Mouse (Mus musculus): ENCODE measurements around the gene Stk19. TPM values are rescaled to one million over a fixed set of nuclear protein-coding genes. Genes with fewer than 3 reads are reported as not detected.
"Not testable (repeated sequence)": the region's sequence is repeated elsewhere in the genome, so short reads cannot be mapped to it uniquely, and the experiment has no call there.

Gene Stk19
- polyA plus RNA-seq, 1 experiment from 2014 or later: 31.2 TPM

- H3K27me3 ChIP-seq (ENCODE audit: control insufficient read depth, insufficient read depth, low read depth, low read length); H3K9me3 ChIP-seq (ENCODE audit: control insufficient read depth, low read length); H3K27ac ChIP-seq (ENCODE audit: low read length); H3K4me3 ChIP-seq (ENCODE audit: low read length); H3K36me3 ChIP-seq (ENCODE audit: control insufficient read depth, insufficient read depth, low read length); H3K9ac ChIP-seq (ENCODE audit: low read length); ATAC-seq (ENCODE audit: low read depth); H3K4me2 ChIP-seq (ENCODE audit: low read depth, low read length); H3K4me1 ChIP-seq (replicated peaks; ENCODE audit: control insufficient read depth, insufficient read depth, low read length): not testable (repeated sequence)
- WGBS: 77% methylated on average over 4 of the region's 6 CpGs
Observed at GRCm38 (mm10) chr17:34804301-34804700, 32.4 kb downstream of the Stk19 start, which contains the start of gene Cyp21a1. Cyp21a1 (minus strand) TSS chr17:34804561.

- not testable (repeated sequence) for H3K4me2 ChIP-seq (ENCODE audit: low read depth, low read length); H3K9me3 ChIP-seq (ENCODE audit: control insufficient read depth, low read length); H3K27ac ChIP-seq (ENCODE audit: low read length); H3K36me3 ChIP-seq (ENCODE audit: control insufficient read depth, insufficient read depth, low read length); H3K27me3 ChIP-seq (ENCODE audit: control insufficient read depth, insufficient read depth, low read depth, low read length); H3K4me3 ChIP-seq (ENCODE audit: low read length); H3K4me1 ChIP-seq (replicated peaks; ENCODE audit: control insufficient read depth, insufficient read depth, low read length); H3K9ac ChIP-seq (ENCODE audit: low read length); ATAC-seq (ENCODE audit: low read depth)
- WGBS: 90% methylated on average over 6 of the region's 6 CpGs
Observed at GRCm38 (mm10) chr17:34803367-34803766, 33.4 kb downstream of the Stk19 start.

- H3K27me3 ChIP-seq (ENCODE audit: control insufficient read depth, insufficient read depth, low read depth, low read length); H3K4me1 ChIP-seq (replicated peaks; ENCODE audit: control insufficient read depth, insufficient read depth, low read length); H3K4me3 ChIP-seq (ENCODE audit: low read length); H3K27ac ChIP-seq (ENCODE audit: low read length); H3K9me3 ChIP-seq (ENCODE audit: control insufficient read depth, low read length); ATAC-seq (ENCODE audit: low read depth); H3K4me2 ChIP-seq (ENCODE audit: low read depth, low read length); H3K9ac ChIP-seq (ENCODE audit: low read length); H3K36me3 ChIP-seq (ENCODE audit: control insufficient read depth, insufficient read depth, low read length): not testable (repeated sequence)
- WGBS: 91% methylated on average over 9 of the region's 9 CpGs
Observed at GRCm38 (mm10) chr17:34802756-34803155, 34.0 kb downstream of the Stk19 start.

- not testable (repeated sequence) for H3K27me3 ChIP-seq (ENCODE audit: control insufficient read depth, insufficient read depth, low read depth, low read length); H3K9me3 ChIP-seq (ENCODE audit: control insufficient read depth, low read length); H3K9ac ChIP-seq (ENCODE audit: low read length); H3K4me1 ChIP-seq (replicated peaks; ENCODE audit: control insufficient read depth, insufficient read depth, low read length); H3K27ac ChIP-seq (ENCODE audit: low read length); ATAC-seq (ENCODE audit: low read depth); H3K4me3 ChIP-seq (ENCODE audit: low read length); H3K36me3 ChIP-seq (ENCODE audit: control insufficient read depth, insufficient read depth, low read length); H3K4me2 ChIP-seq (ENCODE audit: low read depth, low read length)
- WGBS: 91% methylated on average over 16 of the region's 16 CpGs
Observed at GRCm38 (mm10) chr17:34800781-34801305, 35.9 kb downstream of the Stk19 start.

GRCm38 (mm10) chr17:34799531-34799925, 37.2 kb downstream of the Stk19 start:
- Histone ChIP-seq H3K27me3 (ENCODE audit: control insufficient read depth, insufficient read depth, low read depth, low read length) (no peaks in the 10 kb centered on the region), H3K9ac (ENCODE audit: low read length) (no peak overlapping the region), H3K27ac (ENCODE audit: low read length) (no peak overlapping the region), H3K9me3 (ENCODE audit: control insufficient read depth, low read length) (no peaks in the 10 kb centered on the region), H3K4me2 (ENCODE audit: low read depth, low read length) (no peak overlapping the region), H3K4me3 (ENCODE audit: low read length) (no peak overlapping the region), H3K4me1 (replicated peaks; ENCODE audit: control insufficient read depth, insufficient read depth, low read length) (no peaks in the 10 kb centered on the region), H3K36me3 (ENCODE audit: control insufficient read depth, insufficient read depth, low read length) (no peaks in the 10 kb centered on the region)
- ATAC-seq (ENCODE audit: low read depth): no peak
- 91% methylated on average over 4 of the region's 4 CpGs for WGBS

GRCm38 (mm10) chr17:34798866-34799530, 37.7 kb downstream of the Stk19 start:
- WGBS: 85% methylated on average over 14 of the region's 17 CpGs
- ATAC-seq (ENCODE audit: low read depth): no peak

GRCm38 (mm10) chr17:34798071-34798470, 38.7 kb downstream of the Stk19 start:
- WGBS: 75% methylated on average over 7 of the region's 7 CpGs
- H3K4me3 ChIP-seq (ENCODE audit: low read length); ATAC-seq (ENCODE audit: low read depth): not testable (repeated sequence)

More at GRCm38 (mm10) chr17:34798866-34799530, 37.7 kb downstream of the Stk19 start:
- Histone ChIP-seq H3K4me3 (ENCODE audit: low read length) (no peak overlapping the region), H3K27me3 (ENCODE audit: control insufficient read depth, insufficient read depth, low read depth, low read length) (no peaks in the 10 kb centered on the region), H3K36me3 (ENCODE audit: control insufficient read depth, insufficient read depth, low read length) (no peaks in the 10 kb centered on the region), H3K27ac (ENCODE audit: low read length) (no peak overlapping the region), H3K4me1 (replicated peaks; ENCODE audit: control insufficient read depth, insufficient read depth, low read length) (no peaks in the 10 kb centered on the region), H3K9ac (ENCODE audit: low read length) (no peak overlapping the region), H3K4me2 (ENCODE audit: low read depth, low read length) (no peak overlapping the region), H3K9me3 (ENCODE audit: control insufficient read depth, low read length) (no peaks in the 10 kb centered on the region)

GRCm38 (mm10) chr17:34797211-34797995, 39.3 kb downstream of the Stk19 start:
- not testable (repeated sequence) for H3K36me3 ChIP-seq (ENCODE audit: control insufficient read depth, insufficient read depth, low read length); H3K4me2 ChIP-seq (ENCODE audit: low read depth, low read length); H3K9ac ChIP-seq (ENCODE audit: low read length); H3K27me3 ChIP-seq (ENCODE audit: control insufficient read depth, insufficient read depth, low read depth, low read length); H3K4me1 ChIP-seq (replicated peaks; ENCODE audit: control insufficient read depth, insufficient read depth, low read length); ATAC-seq (ENCODE audit: low read depth); H3K9me3 ChIP-seq (ENCODE audit: control insufficient read depth, low read length); H3K27ac ChIP-seq (ENCODE audit: low read length); H3K4me3 ChIP-seq (ENCODE audit: low read length)
- 77% methylated on average over 10 of the region's 10 CpGs for WGBS

More at GRCm38 (mm10) chr17:34798071-34798470, 38.7 kb downstream of the Stk19 start:
- not testable (repeated sequence) for H3K4me1 ChIP-seq (replicated peaks; ENCODE audit: control insufficient read depth, insufficient read depth, low read length); H3K27ac ChIP-seq (ENCODE audit: low read length); H3K36me3 ChIP-seq (ENCODE audit: control insufficient read depth, insufficient read depth, low read length); H3K4me2 ChIP-seq (ENCODE audit: low read depth, low read length); H3K9ac ChIP-seq (ENCODE audit: low read length); H3K27me3 ChIP-seq (ENCODE audit: control insufficient read depth, insufficient read depth, low read depth, low read length); H3K9me3 ChIP-seq (ENCODE audit: control insufficient read depth, low read length)

GRCm38 (mm10) chr17:34796311-34797140, 40.2 kb downstream of the Stk19 start:
- Histone ChIP-seq H3K9me3 (ENCODE audit: control insufficient read depth, low read length) (no peaks in the 10 kb centered on the region), H3K4me1 (replicated peaks; ENCODE audit: control insufficient read depth, insufficient read depth, low read length) (no peaks in the 10 kb centered on the region), H3K4me3 (ENCODE audit: low read length) (no peak overlapping the region), H3K4me2 (ENCODE audit: low read depth, low read length) (no peak overlapping the region), H3K27me3 (ENCODE audit: control insufficient read depth, insufficient read depth, low read depth, low read length) (no peaks in the 10 kb centered on the region), H3K36me3 (ENCODE audit: control insufficient read depth, insufficient read depth, low read length) (no peaks in the 10 kb centered on the region), H3K9ac (ENCODE audit: low read length) (no peak overlapping the region), H3K27ac (ENCODE audit: low read length) (no peak overlapping the region)
- no peak for ATAC-seq (ENCODE audit: low read depth)
- WGBS: 84% methylated on average over 8 of the region's 8 CpGs

Data from lung, embryonic 16.5 days (tissue).